Mouse (Mus musculus): ENCODE data around the gene Lbr. TPM values are rescaled to one million over a fixed set of nuclear protein-coding genes. Genes with fewer than 3 reads are reported as not detected.
A peak's percentile ranks its signal among the peaks of the same experiment; 100 is the strongest.

Gene Lbr
- polyA plus RNA-seq, 1 experiment from 2014 or later, result 51.2 TPM

- no peak overlapping the region for H3K4me2 ChIP-seq (ENCODE audit: low read length)
- H3K27ac ChIP-seq (ENCODE audit: low read length), result no peak overlapping the region
- no peaks in the 10 kb centered on the region for H3K27me3 ChIP-seq (replicated peaks; ENCODE audit: control insufficient read depth, insufficient read depth, low read length)
- H3K4me1 ChIP-seq (replicated peaks; ENCODE audit: control insufficient read depth, insufficient read depth, low read length), result peaks cover 16% of the 10 kb centered on the region
- no peaks in the 10 kb centered on the region for H3K36me3 ChIP-seq (ENCODE audit: control insufficient read depth, insufficient read depth)
- H3K9me3 ChIP-seq (ENCODE audit: control insufficient read depth, low read length), result no peaks in the 10 kb centered on the region
- H3K4me3 ChIP-seq (replicated peaks; ENCODE audit: low read length), result no peak overlapping the region
- no peak for ATAC-seq
- 81% methylated on average over 2 of the region's 2 CpGs for WGBS
- no peak overlapping the region for H3K9ac ChIP-seq (replicated peaks; ENCODE audit: low read depth, low read length)
Observed at GRCm38 (mm10) chr1:181856329-181856728, 13.5 kb upstream of the Lbr start.

- H3K4me2 ChIP-seq (ENCODE audit: low read length), result no peak overlapping the region
- no peak overlapping the region for H3K27ac ChIP-seq (ENCODE audit: low read length)
- no peak for ATAC-seq
- no peak overlapping the region for H3K4me3 ChIP-seq (replicated peaks; ENCODE audit: low read length)
- H3K36me3 ChIP-seq (ENCODE audit: control insufficient read depth, insufficient read depth), result no peaks in the 10 kb centered on the region
- H3K4me1 ChIP-seq (replicated peaks; ENCODE audit: control insufficient read depth, insufficient read depth, low read length), result peaks cover 16% of the 10 kb centered on the region
- 96% methylated on average over 2 of the region's 2 CpGs for WGBS
- no peak overlapping the region for H3K9ac ChIP-seq (replicated peaks; ENCODE audit: low read depth, low read length)
- no peaks in the 10 kb centered on the region for H3K27me3 ChIP-seq (replicated peaks; ENCODE audit: control insufficient read depth, insufficient read depth, low read length)
- no peaks in the 10 kb centered on the region for H3K9me3 ChIP-seq (ENCODE audit: control insufficient read depth, low read length)
Observed at GRCm38 (mm10) chr1:181854829-181855228, 12.0 kb upstream of the Lbr start.

GRCm38 (mm10) chr1:181853081-181853736 lies 10.4 kb upstream of the Lbr start:
- Histone ChIP-seq H3K27me3 (replicated peaks; ENCODE audit: control insufficient read depth, insufficient read depth, low read length) (no peaks in the 10 kb centered on the region), H3K4me2 (ENCODE audit: low read length) (peak overlapping the region; percentile 28), H3K27ac (ENCODE audit: low read length) (no peak overlapping the region), H3K9me3 (ENCODE audit: control insufficient read depth, low read length) (no peaks in the 10 kb centered on the region), H3K4me1 (replicated peaks; ENCODE audit: control insufficient read depth, insufficient read depth, low read length) (peaks cover 16% of the 10 kb centered on the region), H3K9ac (replicated peaks; ENCODE audit: low read depth, low read length) (no peak overlapping the region), H3K36me3 (ENCODE audit: control insufficient read depth, insufficient read depth) (no peaks in the 10 kb centered on the region), H3K4me3 (replicated peaks; ENCODE audit: low read length) (peak overlapping the region; percentile 7; the same call in 1 of the 2 replicates)
- 9% methylated on average over 15 of the region's 21 CpGs for WGBS
- no peak for ATAC-seq

DNA sequence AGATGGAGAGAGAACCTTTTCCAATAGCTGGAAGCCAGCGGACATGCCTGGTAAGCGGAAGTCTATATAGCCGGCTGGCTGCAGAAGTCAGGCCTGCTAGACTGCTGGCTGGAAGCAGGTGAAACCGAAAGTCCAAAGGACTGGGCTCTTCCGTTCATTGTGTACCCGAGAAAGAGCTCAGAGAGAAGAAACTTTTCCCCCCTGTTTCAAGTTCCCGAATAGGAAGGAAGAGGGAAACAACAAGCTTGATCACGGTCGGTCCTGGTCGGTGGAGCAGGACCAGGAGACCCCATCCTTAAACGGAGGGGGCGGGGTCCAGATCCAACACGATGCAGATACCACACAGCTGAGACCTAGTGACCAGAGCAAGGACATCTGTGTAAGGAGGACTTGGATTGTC lies 9.6 kb upstream of the Lbr start:
- Histone ChIP-seq H3K27ac (ENCODE audit: low read length) (no peak overlapping the region; the same call in 1 of the 2 replicates), H3K9ac (replicated peaks; ENCODE audit: low read depth, low read length) (no peak overlapping the region), H3K27me3 (replicated peaks; ENCODE audit: control insufficient read depth, insufficient read depth, low read length) (no peaks in the 10 kb centered on the region), H3K4me3 (replicated peaks; ENCODE audit: low read length) (no peak overlapping the region), H3K4me1 (replicated peaks; ENCODE audit: control insufficient read depth, insufficient read depth, low read length) (peaks cover 16% of the 10 kb centered on the region), H3K4me2 (ENCODE audit: low read length) (no peak overlapping the region), H3K9me3 (ENCODE audit: control insufficient read depth, low read length) (no peaks in the 10 kb centered on the region), H3K36me3 (ENCODE audit: control insufficient read depth, insufficient read depth) (no peaks in the 10 kb centered on the region)
- WGBS, result 53% methylated on average over 13 of the region's 13 CpGs
- ATAC-seq, result no peak

DNA sequence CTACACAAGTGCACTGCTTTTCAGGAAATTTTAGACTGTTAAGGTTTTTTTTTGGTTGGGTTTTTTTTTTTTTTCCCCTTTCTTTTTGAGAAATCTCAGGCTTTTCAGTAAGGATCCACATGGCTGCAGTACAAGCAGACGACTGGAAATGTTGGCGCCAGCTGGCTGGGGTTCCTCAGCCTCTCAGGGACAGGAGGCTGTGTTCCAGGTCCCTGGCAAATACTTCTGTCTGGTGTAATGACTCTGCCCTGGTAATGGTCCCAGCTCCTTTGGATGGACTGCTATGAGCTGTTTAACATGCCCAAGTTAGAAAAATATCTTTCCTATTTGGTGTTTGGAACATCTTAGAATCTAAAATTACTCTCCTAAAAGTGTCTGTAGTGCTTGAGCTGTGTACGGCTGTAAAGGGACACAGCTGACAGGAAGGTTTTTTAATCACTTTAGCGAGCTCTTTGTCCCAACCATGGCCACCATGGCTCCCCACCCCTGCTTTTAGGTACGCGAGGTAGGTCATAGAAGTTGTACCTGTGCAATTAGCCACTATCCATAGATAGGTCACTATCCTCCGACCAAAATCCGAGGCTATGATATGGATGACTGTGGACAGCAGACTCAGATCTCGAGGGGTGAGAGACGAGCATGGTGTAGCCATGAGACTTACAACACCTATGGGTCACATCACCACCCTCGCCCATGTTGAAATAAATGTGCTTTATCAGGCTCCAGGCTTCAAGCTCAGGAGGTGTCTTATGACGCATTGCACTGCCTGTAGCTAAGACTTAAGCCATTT lies 8.9 kb upstream of the Lbr start:
- H3K4me1 ChIP-seq (replicated peaks; ENCODE audit: control insufficient read depth, insufficient read depth, low read length), result peaks cover 16% of the 10 kb centered on the region
- H3K27me3 ChIP-seq (replicated peaks; ENCODE audit: control insufficient read depth, insufficient read depth, low read length), result no peaks in the 10 kb centered on the region
- no peak overlapping the region for H3K4me2 ChIP-seq (ENCODE audit: low read length)
- peak overlapping the region; percentile 50 for H3K27ac ChIP-seq (ENCODE audit: low read length)
- H3K4me3 ChIP-seq (replicated peaks; ENCODE audit: low read length), result no peak overlapping the region
- 79% methylated on average over 12 of the region's 12 CpGs for WGBS
- peak; percentile 77 for ATAC-seq
- no peaks in the 10 kb centered on the region for H3K9me3 ChIP-seq (ENCODE audit: control insufficient read depth, low read length)
- no peak overlapping the region for H3K9ac ChIP-seq (replicated peaks; ENCODE audit: low read depth, low read length)
- no peaks in the 10 kb centered on the region for H3K36me3 ChIP-seq (ENCODE audit: control insufficient read depth, insufficient read depth)

- Histone ChIP-seq H3K27me3 (replicated peaks; ENCODE audit: control insufficient read depth, insufficient read depth, low read length) (no peaks in the 10 kb centered on the region), H3K9ac (replicated peaks; ENCODE audit: low read depth, low read length) (no peak overlapping the region), H3K9me3 (ENCODE audit: control insufficient read depth, low read length) (no peaks in the 10 kb centered on the region), H3K36me3 (ENCODE audit: control insufficient read depth, insufficient read depth) (no peaks in the 10 kb centered on the region), H3K4me3 (replicated peaks; ENCODE audit: low read length) (no peak overlapping the region), H3K4me1 (replicated peaks; ENCODE audit: control insufficient read depth, insufficient read depth, low read length) (peaks cover 16% of the 10 kb centered on the region), H3K27ac (ENCODE audit: low read length) (no peak overlapping the region), H3K4me2 (ENCODE audit: low read length) (no peak overlapping the region)
- no peak for ATAC-seq
- 70% methylated on average over 4 of the region's 4 CpGs for WGBS
Observed at GRCm38 (mm10) chr1:181850441-181850840, 7.6 kb upstream of the Lbr start.

DNA sequence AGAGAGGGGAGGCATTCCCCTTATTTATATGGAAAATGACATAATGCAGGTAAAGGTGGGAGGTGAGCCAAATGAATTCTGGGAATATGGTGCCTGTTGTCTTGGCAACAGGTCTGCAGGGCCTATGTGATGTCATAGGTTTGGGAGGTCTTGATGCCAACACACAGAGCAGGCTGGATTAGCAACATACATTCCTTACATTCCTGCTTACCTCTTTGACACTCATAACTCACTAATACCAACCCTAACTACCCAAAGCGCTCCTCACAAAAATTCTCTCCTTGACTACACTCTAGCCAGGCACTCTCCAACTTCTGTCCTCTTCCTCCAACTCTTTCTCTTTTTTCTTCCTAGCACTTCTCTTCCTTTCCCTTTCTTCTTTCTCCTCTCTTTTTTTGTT lies 5.4 kb upstream of the Lbr start:
- Histone ChIP-seq H3K9ac (replicated peaks; ENCODE audit: low read depth, low read length) (no peak overlapping the region), H3K36me3 (ENCODE audit: control insufficient read depth, insufficient read depth) (no peaks in the 10 kb centered on the region), H3K27ac (ENCODE audit: low read length) (no peak overlapping the region), H3K4me2 (ENCODE audit: low read length) (no peak overlapping the region), H3K4me3 (replicated peaks; ENCODE audit: low read length) (no peak overlapping the region), H3K4me1 (replicated peaks; ENCODE audit: control insufficient read depth, insufficient read depth, low read length) (peaks cover 12% of the 10 kb centered on the region), H3K9me3 (ENCODE audit: control insufficient read depth, low read length) (no peaks in the 10 kb centered on the region), H3K27me3 (replicated peaks; ENCODE audit: control insufficient read depth, insufficient read depth, low read length) (no peaks in the 10 kb centered on the region)
- WGBS, result 100% methylated on average over 1 of the region's 1 CpGs
- no peak for ATAC-seq

- WGBS, result 90% methylated on average over 3 of the region's 3 CpGs
- Histone ChIP-seq H3K4me2 (ENCODE audit: low read length) (no peak overlapping the region), H3K9ac (replicated peaks; ENCODE audit: low read depth, low read length) (no peak overlapping the region), H3K27ac (ENCODE audit: low read length) (no peak overlapping the region), H3K4me3 (replicated peaks; ENCODE audit: low read length) (no peak overlapping the region), H3K9me3 (ENCODE audit: control insufficient read depth, low read length) (no peaks in the 10 kb centered on the region), H3K36me3 (ENCODE audit: control insufficient read depth, insufficient read depth) (no peaks in the 10 kb centered on the region), H3K4me1 (replicated peaks; ENCODE audit: control insufficient read depth, insufficient read depth, low read length) (peaks cover 13% of the 10 kb centered on the region), H3K27me3 (replicated peaks; ENCODE audit: control insufficient read depth, insufficient read depth, low read length) (no peaks in the 10 kb centered on the region)
- no peak for ATAC-seq
Observed at GRCm38 (mm10) chr1:181847396-181847795, 4.5 kb upstream of the Lbr start.

DNA sequence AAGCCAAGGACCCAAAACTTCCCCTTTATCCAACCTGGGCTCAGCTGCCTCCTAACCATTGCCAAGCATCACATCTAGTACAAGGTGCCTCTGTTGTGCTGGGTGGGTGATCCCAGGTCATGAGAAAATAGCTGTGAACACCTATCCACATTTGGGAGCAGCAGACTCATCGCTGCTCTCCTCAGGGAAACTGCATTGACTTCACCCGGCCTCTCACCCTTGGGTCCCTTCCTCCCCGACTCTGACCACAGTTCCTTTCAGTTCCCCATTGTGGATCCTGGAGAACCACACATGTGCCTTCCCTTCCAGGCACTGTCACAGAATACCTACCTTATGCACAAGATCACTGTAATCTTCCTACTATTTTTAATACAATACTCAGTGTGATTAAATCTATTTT lies 2.9 kb upstream of the Lbr start:
- H3K4me1 ChIP-seq (replicated peaks; ENCODE audit: control insufficient read depth, insufficient read depth, low read length), result peaks cover 11% of the 10 kb centered on the region
- H3K36me3 ChIP-seq (ENCODE audit: control insufficient read depth, insufficient read depth), result no peaks in the 10 kb centered on the region
- H3K4me3 ChIP-seq (replicated peaks; ENCODE audit: low read length), result no peak overlapping the region
- no peak overlapping the region for H3K4me2 ChIP-seq (ENCODE audit: low read length)
- no peak for ATAC-seq
- WGBS, result 92% methylated on average over 3 of the region's 3 CpGs
- H3K9me3 ChIP-seq (ENCODE audit: control insufficient read depth, low read length), result no peaks in the 10 kb centered on the region
- H3K27ac ChIP-seq (ENCODE audit: low read length), result no peak overlapping the region
- no peak overlapping the region for H3K9ac ChIP-seq (replicated peaks; ENCODE audit: low read depth, low read length)
- H3K27me3 ChIP-seq (replicated peaks; ENCODE audit: control insufficient read depth, insufficient read depth, low read length), result no peaks in the 10 kb centered on the region
